Mouse (Mus musculus): ENCODE data around the gene Cldn12. TPM values are rescaled to one million over a fixed set of nuclear protein-coding genes. Genes with fewer than 3 reads are reported as not detected.

The Cldn12 gene
- polyA plus RNA-seq, 1 experiment from 2014 or later, result 19.7 TPM

DNA sequence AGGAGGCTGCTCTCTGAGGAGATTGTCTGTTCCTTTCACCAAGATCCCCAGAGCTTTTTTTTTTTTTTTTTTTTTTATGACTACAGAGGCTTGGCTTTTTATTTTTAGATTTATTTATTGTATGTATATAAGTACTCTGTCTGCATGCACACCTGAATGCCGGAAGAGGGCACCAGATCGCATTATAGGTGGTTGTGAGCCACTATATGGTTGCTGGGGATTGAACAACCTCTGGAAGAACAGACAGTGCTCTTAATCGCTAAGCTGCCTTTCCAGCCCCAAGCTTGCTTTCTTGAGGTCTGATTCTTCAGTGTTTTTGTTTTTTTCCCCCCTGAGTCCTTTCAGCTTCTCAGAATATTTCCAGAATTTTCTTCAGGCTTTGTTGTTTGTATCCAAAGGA lies 28.7 kb downstream of the Cldn12 start:
- Histone ChIP-seq H3K9ac (no peak overlapping the region), H3K4me2 (no peak overlapping the region), H3K9me3 (no peaks in the 10 kb centered on the region), H3K4me1 (peaks cover 14% of the 10 kb centered on the region), H3K36me3 (no peaks in the 10 kb centered on the region), H3K4me3 (no peak overlapping the region), H3K27ac (no peak overlapping the region), H3K27me3 (no peaks in the 10 kb centered on the region)
- no peak for ATAC-seq (ENCODE audit: insufficient number of reproducible peaks, insufficient read depth, low FRiP score, low TSS enrichment, low read depth)
- 38% methylated on average over 3 of the region's 3 CpGs for WGBS

DNA sequence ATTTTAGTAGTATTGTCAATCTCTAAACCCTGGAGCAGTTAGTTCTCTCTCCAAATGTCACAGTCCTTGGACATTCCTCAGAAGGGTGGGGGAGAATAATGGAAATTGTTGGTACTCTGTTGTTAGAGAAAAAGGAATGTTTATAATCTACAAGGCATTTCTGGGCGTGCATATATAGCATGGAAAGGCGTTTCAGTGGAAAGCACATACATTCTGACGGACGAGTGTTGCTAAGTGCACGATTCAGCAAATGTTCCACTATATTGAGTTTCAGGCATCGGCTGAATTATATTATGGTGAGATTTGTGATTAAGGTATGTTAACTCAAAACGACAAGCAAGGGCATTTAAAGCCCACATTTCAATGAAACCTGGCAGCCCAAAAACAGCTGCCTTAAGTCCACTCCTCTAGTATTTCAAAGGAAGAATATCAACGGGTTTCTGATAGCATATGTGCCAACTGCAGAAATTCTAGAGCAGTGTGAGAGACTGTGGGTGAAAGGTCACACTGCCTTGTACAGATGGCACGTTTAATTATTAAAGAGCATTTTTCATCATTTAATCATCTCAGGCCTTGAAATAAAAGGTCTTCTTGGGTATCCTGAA lies 31.4 kb downstream of the Cldn12 start:
- Histone ChIP-seq H3K36me3 (no peaks in the 10 kb centered on the region), H3K27ac (no peak overlapping the region), H3K27me3 (no peaks in the 10 kb centered on the region), H3K4me1 (peaks cover 14% of the 10 kb centered on the region), H3K4me3 (no peak overlapping the region), H3K4me2 (no peak overlapping the region), H3K9me3 (no peaks in the 10 kb centered on the region), H3K9ac (no peak overlapping the region)
- ATAC-seq (ENCODE audit: insufficient number of reproducible peaks, insufficient read depth, low FRiP score, low TSS enrichment, low read depth), result no peak
- 24% methylated on average over 9 of the region's 9 CpGs for WGBS

DNA sequence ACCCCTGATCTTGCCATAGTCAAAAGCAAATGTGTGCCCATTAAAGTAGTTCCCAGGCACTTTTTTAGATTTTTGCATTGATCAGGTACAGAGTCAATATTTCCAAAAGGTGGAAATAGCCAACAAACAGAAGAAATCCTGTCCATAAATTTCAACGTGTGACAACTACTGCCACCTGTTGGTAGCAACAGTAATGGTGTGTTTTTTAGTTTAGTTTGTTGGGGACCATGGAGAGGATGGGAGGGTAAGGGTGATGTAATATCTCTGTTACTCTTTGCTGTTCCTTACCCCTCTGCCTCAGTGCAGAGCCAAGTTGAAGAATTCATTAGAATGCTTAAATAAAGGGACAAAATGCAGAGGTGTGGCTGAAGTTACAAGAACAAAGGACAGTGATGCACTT lies 33.1 kb downstream of the Cldn12 start:
- Histone ChIP-seq H3K4me2 (no peak overlapping the region), H3K27me3 (no peaks in the 10 kb centered on the region), H3K36me3 (no peaks in the 10 kb centered on the region), H3K27ac (no peak overlapping the region), H3K9me3 (no peaks in the 10 kb centered on the region), H3K4me3 (no peak overlapping the region), H3K9ac (no peak overlapping the region), H3K4me1 (peaks cover 14% of the 10 kb centered on the region)
- no peak for ATAC-seq (ENCODE audit: insufficient number of reproducible peaks, insufficient read depth, low FRiP score, low TSS enrichment, low read depth)
- 5% methylated on average over 1 of the region's 1 CpGs for WGBS

DNA sequence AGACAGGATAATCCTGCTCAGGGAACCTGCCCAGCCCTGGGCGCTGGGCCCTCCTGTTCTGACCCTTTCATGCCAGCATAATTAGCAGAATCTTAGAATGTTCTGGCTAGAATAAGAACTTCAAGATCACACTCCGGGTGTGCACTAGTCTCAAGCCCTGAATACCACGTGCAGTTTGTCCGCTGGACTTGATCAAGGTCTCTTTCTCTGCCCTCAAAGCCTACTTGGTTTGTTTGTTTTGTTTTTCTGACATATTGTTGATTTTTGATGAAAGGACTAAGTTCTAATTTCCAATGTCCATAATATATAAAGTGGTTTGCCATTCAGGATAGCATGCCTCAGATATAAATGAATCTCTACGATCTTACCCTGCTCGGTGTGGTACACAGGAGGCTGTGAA lies 35.7 kb downstream of the Cldn12 start, which contains the start of gene 1700015F17Rik:
Gene 1700015F17Rik, minus strand, starts transcription at position 101 of the 400 bp plus-strand sequence.
- Histone ChIP-seq H3K27me3 (no peaks in the 10 kb centered on the region), H3K36me3 (no peaks in the 10 kb centered on the region), H3K4me1 (peaks cover 14% of the 10 kb centered on the region), H3K9ac (no peak within 1 kb of the TSS), H3K9me3 (no peaks in the 10 kb centered on the region), H3K27ac (no peak within 1 kb of the TSS), H3K4me2 (no peak within 1 kb of the TSS), H3K4me3 (no peak within 1 kb of the TSS)
- 87% methylated on average over 6 of the region's 6 CpGs for WGBS
- ATAC-seq (ENCODE audit: insufficient number of reproducible peaks, insufficient read depth, low FRiP score, low TSS enrichment, low read depth), result no peak

DNA sequence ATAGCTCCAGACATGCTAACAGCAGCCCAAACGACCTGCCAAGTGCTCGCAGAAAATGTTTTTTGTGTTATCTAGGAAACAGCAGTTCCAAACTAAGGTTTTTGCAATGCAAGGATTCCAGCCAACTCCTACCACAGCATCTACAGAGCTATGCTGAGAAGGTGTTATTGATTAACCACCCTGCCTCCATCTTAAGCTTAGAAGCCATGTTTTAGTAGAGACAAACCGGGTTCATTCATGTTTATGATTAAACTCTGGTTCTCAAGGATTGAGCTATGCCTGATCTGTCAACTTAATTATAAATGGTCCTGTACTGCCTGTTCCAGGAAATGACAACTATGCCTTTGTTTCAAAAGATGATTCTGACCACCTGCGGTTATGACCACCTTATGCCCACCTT lies 38.6 kb downstream of the Cldn12 start:
- Histone ChIP-seq H3K4me1 (no peaks in the 10 kb centered on the region), H3K36me3 (no peaks in the 10 kb centered on the region), H3K27ac (no peak overlapping the region), H3K4me2 (no peak overlapping the region), H3K27me3 (no peaks in the 10 kb centered on the region), H3K9ac (no peak overlapping the region), H3K4me3 (no peak overlapping the region), H3K9me3 (no peaks in the 10 kb centered on the region)
- no peak for ATAC-seq (ENCODE audit: insufficient number of reproducible peaks, insufficient read depth, low FRiP score, low TSS enrichment, low read depth)
- WGBS, result 66% methylated on average over 4 of the region's 4 CpGs

DNA sequence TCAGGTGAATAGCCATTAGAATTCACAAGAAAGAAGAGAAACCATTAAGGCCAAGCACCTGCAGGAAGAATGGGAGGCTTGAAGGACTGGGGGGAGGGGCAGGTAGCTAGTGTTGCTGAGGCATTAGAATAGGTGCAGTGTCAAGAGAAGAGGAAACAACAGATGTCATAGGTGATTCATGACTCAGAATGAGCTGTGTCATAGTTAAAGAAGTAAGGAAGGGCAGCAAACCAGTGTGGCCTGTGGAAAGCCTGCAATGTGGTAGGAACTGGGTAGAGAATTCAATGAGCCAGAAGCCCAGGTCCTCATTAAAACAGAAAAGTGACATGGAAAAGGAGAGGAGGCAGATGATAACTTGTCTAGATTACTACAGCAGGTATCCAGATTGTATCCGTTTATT lies 49.5 kb downstream of the Cldn12 start:
- no peaks in the 10 kb centered on the region for H3K4me1 ChIP-seq
- 61% methylated on average over 1 of the region's 1 CpGs for WGBS
- H3K36me3 ChIP-seq, result no peaks in the 10 kb centered on the region
- ATAC-seq (ENCODE audit: insufficient number of reproducible peaks, insufficient read depth, low FRiP score, low TSS enrichment, low read depth), result no peak
- H3K27ac ChIP-seq, result no peak overlapping the region
- no peak overlapping the region for H3K9ac ChIP-seq
- H3K9me3 ChIP-seq, result no peaks in the 10 kb centered on the region
- H3K4me2 ChIP-seq, result no peak overlapping the region
- H3K4me3 ChIP-seq, result no peak overlapping the region
- H3K27me3 ChIP-seq, result no peaks in the 10 kb centered on the region

Other genes starting within 250 kb of the Cldn12 start
- gene Cdk14, start 94.6 kb downstream of the Cldn12 start, polyA plus RNA-seq (2015; fragmentation: Nextera tagmentation; extraction: Ambion mirVana), result 24.5 and 31.5 TPM in 2 replicates
- gene 1700015F17Rik, start 35.8 kb downstream of the Cldn12 start, polyA plus RNA-seq (2015; fragmentation: Nextera tagmentation; extraction: Ambion mirVana), result not detected in 2 replicates
- 25.0 and 28.4 TPM in 2 replicates for gene Gtpbp10, start 44.6 kb upstream of the Cldn12 start, polyA plus RNA-seq (2015; fragmentation: Nextera tagmentation; extraction: Ambion mirVana)
- 6.6 and 6.8 TPM in 2 replicates for gene Gm8773, start 58.8 kb upstream of the Cldn12 start, polyA plus RNA-seq (2015; fragmentation: Nextera tagmentation; extraction: Ambion mirVana)
- gene Cfap69, start 149.3 kb upstream of the Cldn12 start, polyA plus RNA-seq (2015; fragmentation: Nextera tagmentation; extraction: Ambion mirVana), result 2.4 and 2.9 TPM in 2 replicates
- gene Steap2, start 179.6 kb upstream of the Cldn12 start, polyA plus RNA-seq (2015; fragmentation: Nextera tagmentation; extraction: Ambion mirVana), result 7.8 and 7.9 TPM in 2 replicates
- 3.3 and 4.1 TPM in 2 replicates for gene Steap1, start 234.4 kb upstream of the Cldn12 start, polyA plus RNA-seq (2015; fragmentation: Nextera tagmentation; extraction: Ambion mirVana)

All from embryonic facial prominence, embryonic 13.5 days (tissue).